Mouse (Mus musculus) urinary bladder, postnatal 25 days (tissue): ENCODE measurements at regions not wholly inside any gene's neighbourhood (a gene's known extent, or its start where the extent isn't known, plus 50 kb on each side); places are given as distances from the start of the nearest gene placed in this dataset.

Source experiments
- DNase-seq: peaks from one replicate; pipeline ENCODE4 v3.0.0; 2022; ENCODE audit warnings: low spot score

GRCm38 (mm10) chr15:61927385-61928120, 1004.7 kb upstream of the A1bg start:
- no peak for DNase-seq

- DNase-seq = no peak
Observed at GRCm38 (mm10) chr15:61920041-61920440, 997.2 kb upstream of the A1bg start.

- DNase-seq = peak; percentile 5
Observed at GRCm38 (mm10) chr15:61913546-61914160, 990.8 kb upstream of the A1bg start.

GRCm38 (mm10) chr15:61905165-61905845, 982.5 kb upstream of the A1bg start:
- no peak for DNase-seq

- DNase-seq = no peak
Observed at GRCm38 (mm10) chr15:61899809-61900208, 977.0 kb upstream of the A1bg start.

GRCm38 (mm10) chr15:61897566-61897965, 974.8 kb upstream of the A1bg start:
- no peak for DNase-seq

GRCm38 (mm10) chr15:61890330-61890729, 967.5 kb upstream of the A1bg start:
- DNase-seq = no peak

- no peak for DNase-seq
Observed at GRCm38 (mm10) chr15:61888569-61889326, 965.9 kb upstream of the A1bg start.

- DNase-seq = no peak
Observed at GRCm38 (mm10) chr15:61879408-61879807, 956.6 kb upstream of the A1bg start.

GRCm38 (mm10) chr15:61873047-61873446, 950.2 kb upstream of the A1bg start:
- no peak for DNase-seq

GRCm38 (mm10) chr15:61860759-61861158, 937.9 kb upstream of the A1bg start:
- DNase-seq = no peak

- DNase-seq = no peak
Observed at GRCm38 (mm10) chr15:61855880-61856279, 933.1 kb upstream of the A1bg start.

- DNase-seq = no peak
Observed at GRCm38 (mm10) chr15:61812671-61813070, 889.9 kb upstream of the A1bg start.

GRCm38 (mm10) chr15:61805379-61805778, 882.6 kb upstream of the A1bg start:
- no peak for DNase-seq

- no peak for DNase-seq
Observed at GRCm38 (mm10) chr15:61800155-61800554, 877.3 kb upstream of the A1bg start.

- no peak for DNase-seq
Observed at GRCm38 (mm10) chr15:61797827-61798226, 875.0 kb upstream of the A1bg start.

GRCm38 (mm10) chr15:61794506-61794905, 871.7 kb upstream of the A1bg start:
- DNase-seq = no peak

- no peak for DNase-seq
Observed at GRCm38 (mm10) chr15:61789847-61790562, 867.2 kb upstream of the A1bg start.

GRCm38 (mm10) chr15:61787046-61787445, 864.2 kb upstream of the A1bg start:
- no peak for DNase-seq

- no peak for DNase-seq
Observed at GRCm38 (mm10) chr15:61781531-61781930, 858.7 kb upstream of the A1bg start.

GRCm38 (mm10) chr15:61772996-61773395, 850.2 kb upstream of the A1bg start:
- no peak for DNase-seq
